Mouse (Mus musculus) liver, embryonic 12.5 days (tissue): ENCODE data around the gene Fam198b. TPM values are rescaled to one million over a fixed set of nuclear protein-coding genes. Genes with fewer than 3 reads are reported as not detected.

Source experiments
- ATAC-seq: fragments of 200-750 bp; cut with Nextera tagmentation; 2 replicates; pipeline ENCODE4 v1.8.0; 2017; ENCODE audit warnings: moderate number of reproducible peaks, mild to moderate bottlenecking, moderate library complexity
- H3K27ac ChIP-seq: fragments of 300-500 bp; sonication (generic); 2 replicates; pipeline ENCODE4 v1.5.1; 2016; ENCODE audit warnings: mild to moderate bottlenecking
- H3K27me3 ChIP-seq: fragments of 300-500 bp; sonication (generic); replicated peaks from 2 replicates; pipeline ENCODE4 v1.6.1; 2016; ENCODE audit warnings: mild to moderate bottlenecking, moderate library complexity
- H3K36me3 ChIP-seq: fragments of 300-500 bp; sonication (generic); 2 replicates; pipeline ENCODE4 v1.6.1; 2016; ENCODE audit warnings: mild to moderate bottlenecking, moderate library complexity
- H3K4me1 ChIP-seq: fragments of 300-500 bp; sonication (generic); 2 replicates; pipeline ENCODE4 v1.6.1; 2016
- H3K4me2 ChIP-seq: fragments of 300-500 bp; sonication (generic); 2 replicates; pipeline ENCODE4 v1.6.1; 2016; ENCODE audit warnings: mild to moderate bottlenecking, moderate library complexity
- H3K4me3 ChIP-seq: fragments of 300-500 bp; sonication (generic); 2 replicates; pipeline ENCODE4 v1.5.1; 2016; ENCODE audit warnings: mild to moderate bottlenecking, moderate library complexity
- H3K9ac ChIP-seq: fragments of 300-500 bp; sonication (generic); 2 replicates; pipeline ENCODE4 v1.6.1; 2016; ENCODE audit warnings: mild to moderate bottlenecking, moderate library complexity
- H3K9me3 ChIP-seq: fragments of 300-500 bp; sonication (generic); replicated peaks from 2 replicates; pipeline ENCODE4 v1.6.1; 2016; ENCODE audit warnings: mild to moderate bottlenecking, moderate library complexity
- WGBS: fragments of 180-500 bp; shearing (Covaris S2); methylation state at CpG from one replicate; pipeline ENCODE4 v1.1.7; 2016; ENCODE audit not compliant: insufficient replicate concordance; 5-methylcytosine and 5-hydroxymethylcytosine counted together
- polyA plus RNA-seq: library from polyadenylated mRNA; unstranded; fragments of >200 nt; fragmentation: Nextera tagmentation; extraction: Ambion mirVana; gene quantifications from 2 replicates; pipeline ENCODE4 v1.2.1, GENCODE M21; 2016

Fam198b gene
- polyA plus RNA-seq, 1 experiment from 2014 or later: 3.9 TPM

GRCm38 (mm10) chr3:79906250-79907045 lies 22.1 kb downstream of the Fam198b start:
- no peak overlapping the region for H3K27ac ChIP-seq
- no peaks in the 10 kb centered on the region for H3K27me3 ChIP-seq
- H3K9ac ChIP-seq: no peak overlapping the region
- 32% methylated on average over 5 of the region's 5 CpGs for WGBS
- no peak for ATAC-seq
- peaks cover 24% of the 10 kb centered on the region for H3K4me1 ChIP-seq
- peak overlapping the region; percentile 17; the same call in 1 of the 2 replicates for H3K4me2 ChIP-seq
- H3K9me3 ChIP-seq: no peaks in the 10 kb centered on the region
- H3K36me3 ChIP-seq: no peaks in the 10 kb centered on the region
- no peak overlapping the region for H3K4me3 ChIP-seq

GRCm38 (mm10) chr3:79907223-79907622 lies 22.9 kb downstream of the Fam198b start:
- ATAC-seq: peak; percentile 52; the same call in 1 of the 2 replicates
- H3K27ac ChIP-seq: no peak overlapping the region
- H3K36me3 ChIP-seq: no peaks in the 10 kb centered on the region
- peaks cover under 1% of the 10 kb centered on the region; the same call in 1 of the 2 replicates for H3K27me3 ChIP-seq
- peaks cover 24% of the 10 kb centered on the region for H3K4me1 ChIP-seq
- H3K4me3 ChIP-seq: no peak overlapping the region
- WGBS: 4% methylated on average over 7 of the region's 7 CpGs
- peak overlapping the region; percentile 17; the same call in 1 of the 2 replicates for H3K4me2 ChIP-seq
- H3K9me3 ChIP-seq: no peaks in the 10 kb centered on the region
- H3K9ac ChIP-seq: no peak overlapping the region

GRCm38 (mm10) chr3:79910375-79911141 lies 26.2 kb downstream of the Fam198b start:
- no peak overlapping the region for H3K27ac ChIP-seq
- ATAC-seq: 0 out of 2 replicates have a peak, but pooled peaks have one; percentile 13
- no peak overlapping the region for H3K4me2 ChIP-seq
- no peak overlapping the region for H3K9ac ChIP-seq
- no peaks in the 10 kb centered on the region for H3K36me3 ChIP-seq
- H3K4me1 ChIP-seq: peaks cover 24% of the 10 kb centered on the region
- 33% methylated on average over 10 of the region's 10 CpGs for WGBS
- H3K27me3 ChIP-seq: peaks cover 8% of the 10 kb centered on the region; the same call in 1 of the 2 replicates
- H3K4me3 ChIP-seq: no peak overlapping the region
- H3K9me3 ChIP-seq: no peaks in the 10 kb centered on the region

GRCm38 (mm10) chr3:79911166-79911565 lies 26.8 kb downstream of the Fam198b start:
- Histone ChIP-seq H3K9me3 (no peaks in the 10 kb centered on the region), H3K4me2 (no peak overlapping the region), H3K27me3 (peaks cover 8% of the 10 kb centered on the region; the same call in 1 of the 2 replicates), H3K27ac (no peak overlapping the region), H3K4me1 (peaks cover 24% of the 10 kb centered on the region), H3K36me3 (no peaks in the 10 kb centered on the region), H3K9ac (no peak overlapping the region), H3K4me3 (no peak overlapping the region)
- 21% methylated on average over 3 of the region's 3 CpGs for WGBS
- ATAC-seq: no peak

GRCm38 (mm10) chr3:79914012-79914411 lies 29.7 kb downstream of the Fam198b start:
- ATAC-seq: no peak
- Histone ChIP-seq H3K4me3 (no peak overlapping the region), H3K9me3 (no peaks in the 10 kb centered on the region), H3K9ac (no peak overlapping the region), H3K36me3 (no peaks in the 10 kb centered on the region), H3K4me2 (no peak overlapping the region), H3K27me3 (peaks cover 8% of the 10 kb centered on the region; the same call in 1 of the 2 replicates), H3K27ac (no peak overlapping the region), H3K4me1 (0 out of 2 replicates have a peak, but pooled peaks cover 6% of the 10 kb centered on the region)
- WGBS: 38% methylated on average over 5 of the region's 5 CpGs

GRCm38 (mm10) chr3:79916185-79916584 lies 31.9 kb downstream of the Fam198b start:
- H3K9me3 ChIP-seq: no peaks in the 10 kb centered on the region
- ATAC-seq: no peak
- no peak overlapping the region for H3K4me2 ChIP-seq
- H3K27me3 ChIP-seq: peaks cover 8% of the 10 kb centered on the region; the same call in 1 of the 2 replicates
- WGBS: 66% methylated on average over 5 of the region's 5 CpGs
- H3K9ac ChIP-seq: no peak overlapping the region
- H3K4me3 ChIP-seq: no peak overlapping the region
- no peak overlapping the region for H3K27ac ChIP-seq
- H3K4me1 ChIP-seq: 0 out of 2 replicates have a peak, but pooled peaks cover 1% of the 10 kb centered on the region
- no peaks in the 10 kb centered on the region for H3K36me3 ChIP-seq

- ATAC-seq: no peak
- Histone ChIP-seq H3K27me3 (no peaks in the 10 kb centered on the region; the same call in 1 of the 2 replicates), H3K4me3 (no peak overlapping the region), H3K4me1 (peaks cover 6% of the 10 kb centered on the region; the same call in 1 of the 2 replicates), H3K9ac (no peak overlapping the region), H3K9me3 (no peaks in the 10 kb centered on the region), H3K4me2 (no peak overlapping the region), H3K36me3 (no peaks in the 10 kb centered on the region), H3K27ac (no peak overlapping the region)
These were observed 34.4 kb downstream of the Fam198b start for GRCm38 (mm10) chr3:79918761-79919160.

- Histone ChIP-seq H3K9ac (no peak overlapping the region), H3K4me2 (no peak overlapping the region), H3K4me3 (no peak overlapping the region), H3K27me3 (no peaks in the 10 kb centered on the region), H3K9me3 (no peaks in the 10 kb centered on the region), H3K4me1 (peaks cover 6% of the 10 kb centered on the region; the same call in 1 of the 2 replicates), H3K27ac (no peak overlapping the region), H3K36me3 (no peaks in the 10 kb centered on the region)
- no peak for ATAC-seq
- 48% methylated on average over 5 of the region's 5 CpGs for whole genome bisulfite sequencing
These were observed 41.8 kb downstream of the Fam198b start for GRCm38 (mm10) chr3:79925950-79926697.

- H3K36me3 ChIP-seq: no peaks in the 10 kb centered on the region
- no peak overlapping the region for H3K4me3 ChIP-seq
- H3K27me3 ChIP-seq: no peaks in the 10 kb centered on the region
- no peaks in the 10 kb centered on the region for H3K9me3 ChIP-seq
- ATAC-seq: no peak
- peaks cover 6% of the 10 kb centered on the region; the same call in 1 of the 2 replicates for H3K4me1 ChIP-seq
- no peak overlapping the region for H3K27ac ChIP-seq
- H3K9ac ChIP-seq: no peak overlapping the region
- no peak overlapping the region for H3K4me2 ChIP-seq
- WGBS: 49% methylated on average over 4 of the region's 4 CpGs
These were observed 42.7 kb downstream of the Fam198b start for GRCm38 (mm10) chr3:79927050-79927449.

GRCm38 (mm10) chr3:79928409-79928808 lies 44.1 kb downstream of the Fam198b start:
- H3K27me3 ChIP-seq: no peaks in the 10 kb centered on the region
- WGBS: 73% methylated on average over 5 of the region's 5 CpGs
- ATAC-seq: no peak

GRCm38 (mm10) chr3:79930141-79930744 lies 45.9 kb downstream of the Fam198b start:
- no peaks in the 10 kb centered on the region for H3K9me3 ChIP-seq
- no peaks in the 10 kb centered on the region for H3K4me1 ChIP-seq
- H3K27ac ChIP-seq: no peak overlapping the region
- no peaks in the 10 kb centered on the region for H3K36me3 ChIP-seq
- ATAC-seq: no peak
- H3K9ac ChIP-seq: no peak overlapping the region
- H3K4me3 ChIP-seq: no peak overlapping the region
- WGBS: 58% methylated on average over 6 of the region's 7 CpGs
- no peaks in the 10 kb centered on the region for H3K27me3 ChIP-seq
- H3K4me2 ChIP-seq: no peak overlapping the region

More at GRCm38 (mm10) chr3:79928409-79928808, 44.1 kb downstream of the Fam198b start:
- H3K4me3 ChIP-seq: no peak overlapping the region
- no peaks in the 10 kb centered on the region for H3K36me3 ChIP-seq
- H3K4me1 ChIP-seq: no peaks in the 10 kb centered on the region
- no peak overlapping the region for H3K4me2 ChIP-seq
- no peaks in the 10 kb centered on the region for H3K9me3 ChIP-seq
- H3K27ac ChIP-seq: no peak overlapping the region
- H3K9ac ChIP-seq: no peak overlapping the region
